Mouse (Mus musculus): ENCODE data around the gene Ptpn1. TPM values are rescaled to one million over a fixed set of nuclear protein-coding genes. Genes with fewer than 3 reads are reported as not detected.

Gene Ptpn1
- polyA plus RNA-seq, 1 experiment from 2014 or later = 102 TPM

DNA sequence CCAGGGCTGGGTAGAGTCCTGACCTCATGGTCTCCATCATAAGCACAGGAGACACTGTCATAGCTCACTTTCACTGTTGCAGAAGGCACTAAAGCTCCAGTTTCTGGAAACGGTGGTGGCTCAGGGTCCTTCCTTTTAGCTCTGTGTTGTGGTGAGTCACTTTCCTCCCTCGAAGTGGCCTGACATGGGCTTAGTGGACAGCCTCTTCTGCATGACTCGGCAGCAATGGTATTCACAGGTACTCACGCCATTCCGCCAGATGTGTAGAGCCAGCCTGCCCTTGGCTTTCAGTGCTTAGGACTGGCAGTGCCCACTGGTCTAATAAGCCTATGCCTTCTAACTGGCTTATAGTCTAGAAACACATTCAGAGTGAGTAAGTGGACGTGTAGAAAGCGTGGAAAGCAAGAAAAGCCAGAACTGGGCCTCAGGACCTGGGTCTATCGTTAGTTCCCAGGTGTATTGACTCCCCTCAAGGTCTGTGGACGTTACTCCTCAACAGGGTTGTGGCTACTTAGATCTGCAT is 32.0 kb downstream of the Ptpn1 start:
- 92% methylated on average over 9 of the region's 9 CpGs for WGBS
- H3K9me3 ChIP-seq = no peaks in the 10 kb centered on the region
- no peaks in the 10 kb centered on the region for H3K27me3 ChIP-seq
- H3K27ac ChIP-seq = no peak overlapping the region
- peaks cover 58% of the 10 kb centered on the region for H3K36me3 ChIP-seq
- H3K4me3 ChIP-seq (replicated peaks) = no peak overlapping the region
- H3K4me1 ChIP-seq (replicated peaks) = peaks cover 22% of the 10 kb centered on the region
- H3K4me2 ChIP-seq (replicated peaks) = no peak overlapping the region
- no peak overlapping the region for H3K9ac ChIP-seq (replicated peaks)
- no peak for ATAC-seq

DNA sequence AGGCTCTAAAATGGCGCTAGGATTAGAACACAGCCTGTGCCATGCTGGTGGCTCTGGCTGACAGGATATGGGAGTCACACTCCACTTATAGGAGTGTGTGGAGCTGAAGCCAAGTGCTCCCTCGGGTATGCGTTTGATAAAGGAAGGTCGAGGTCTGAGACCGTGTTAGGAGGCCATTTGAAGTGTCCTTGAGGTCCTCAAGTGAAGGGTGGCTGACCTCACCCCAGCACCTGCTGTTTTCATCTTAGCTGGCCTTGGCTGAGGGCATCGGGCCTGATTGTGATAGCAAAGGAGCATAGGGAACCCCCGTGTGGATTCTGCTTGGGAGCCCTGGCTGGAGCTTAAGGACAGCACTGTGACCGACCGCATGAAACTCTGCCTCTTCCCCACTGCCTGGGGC is 32.5 kb downstream of the Ptpn1 start:
- no peak overlapping the region for H3K4me2 ChIP-seq (replicated peaks)
- no peaks in the 10 kb centered on the region for H3K27me3 ChIP-seq
- H3K9me3 ChIP-seq = no peaks in the 10 kb centered on the region
- WGBS = 92% methylated on average over 9 of the region's 9 CpGs
- H3K36me3 ChIP-seq = peaks cover 63% of the 10 kb centered on the region
- H3K4me1 ChIP-seq (replicated peaks) = peaks cover 18% of the 10 kb centered on the region
- no peak overlapping the region for H3K27ac ChIP-seq
- no peak for ATAC-seq
- H3K4me3 ChIP-seq (replicated peaks) = no peak overlapping the region
- H3K9ac ChIP-seq (replicated peaks) = no peak overlapping the region

DNA sequence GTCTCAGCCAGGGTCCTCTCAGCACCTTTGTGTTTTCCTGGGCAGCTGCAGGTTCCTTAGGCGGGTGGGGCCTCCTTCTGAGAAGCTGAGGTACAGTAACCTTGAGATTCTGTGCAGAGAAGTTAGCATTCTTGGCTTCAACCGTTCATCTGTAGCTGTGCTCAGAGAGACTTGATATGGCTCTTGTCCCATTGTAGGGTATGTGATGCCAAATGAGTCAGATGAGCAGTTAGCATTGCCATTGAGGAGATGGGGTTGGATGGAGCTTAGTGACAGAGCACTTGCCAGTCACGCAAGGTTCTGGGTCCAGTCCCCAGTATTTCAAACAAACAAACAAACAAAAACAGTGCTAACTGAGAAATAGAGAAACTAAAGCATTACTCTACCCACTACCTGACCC is 34.1 kb downstream of the Ptpn1 start:
- Histone ChIP-seq H3K9ac (replicated peaks) (no peak overlapping the region), H3K4me3 (replicated peaks) (no peak overlapping the region), H3K36me3 (peaks cover 79% of the 10 kb centered on the region), H3K4me1 (replicated peaks) (peaks cover 7% of the 10 kb centered on the region), H3K9me3 (no peaks in the 10 kb centered on the region), H3K4me2 (replicated peaks) (no peak overlapping the region), H3K27ac (no peak overlapping the region), H3K27me3 (no peaks in the 10 kb centered on the region)
- ATAC-seq = no peak
- 95% methylated on average over 3 of the region's 3 CpGs for WGBS

GRCm38 (mm10) chr2:167968504-167968903 is 36.6 kb downstream of the Ptpn1 start:
- H3K27ac ChIP-seq = no peak overlapping the region
- no peak for ATAC-seq
- peaks cover 100% of the 10 kb centered on the region for H3K36me3 ChIP-seq
- no peak overlapping the region for H3K4me3 ChIP-seq (replicated peaks)
- H3K4me1 ChIP-seq (replicated peaks) = no peaks in the 10 kb centered on the region
- H3K9ac ChIP-seq (replicated peaks) = no peak overlapping the region
- no peaks in the 10 kb centered on the region for H3K27me3 ChIP-seq
- WGBS = 96% methylated on average over 7 of the region's 7 CpGs
- no peak overlapping the region for H3K4me2 ChIP-seq (replicated peaks)
- no peaks in the 10 kb centered on the region for H3K9me3 ChIP-seq

DNA sequence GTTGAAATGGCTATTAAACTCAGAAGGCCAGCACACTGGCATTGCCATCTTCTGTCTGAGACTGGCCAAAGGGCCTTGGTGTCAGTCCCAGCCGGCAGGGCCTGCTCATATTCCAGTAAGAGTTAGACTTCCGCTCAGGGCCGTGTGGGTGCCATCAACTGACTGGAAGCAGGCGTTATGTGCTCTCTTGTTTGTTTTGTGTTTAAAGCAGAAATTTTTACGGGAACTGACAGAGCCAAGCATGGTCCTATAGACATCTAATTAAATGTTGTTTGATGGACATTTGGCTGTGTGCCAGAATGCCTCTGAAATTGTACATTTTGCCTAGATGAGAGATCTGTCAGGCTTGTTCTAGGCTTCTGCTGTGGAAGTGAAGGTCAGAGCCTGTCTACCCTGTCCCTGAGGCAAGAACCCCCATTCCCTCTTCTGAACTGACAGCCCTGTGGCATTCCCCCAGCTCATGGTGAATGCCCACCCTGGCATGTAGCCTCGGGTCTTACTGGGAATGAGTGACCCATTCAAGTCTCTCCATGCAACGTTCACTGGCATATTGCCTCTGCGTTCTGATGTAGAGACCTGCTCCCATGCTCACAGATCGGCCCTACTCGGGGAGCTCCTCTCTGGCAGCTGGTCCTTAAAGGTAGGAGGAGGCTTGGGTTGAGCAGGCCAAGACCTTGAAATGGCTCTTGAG is 38.1 kb downstream of the Ptpn1 start:
- Histone ChIP-seq H3K9me3 (no peaks in the 10 kb centered on the region), H3K4me2 (replicated peaks) (no peak overlapping the region), H3K9ac (replicated peaks) (no peak overlapping the region), H3K27me3 (no peaks in the 10 kb centered on the region), H3K27ac (no peak overlapping the region), H3K4me1 (replicated peaks) (no peaks in the 10 kb centered on the region), H3K4me3 (replicated peaks) (no peak overlapping the region), H3K36me3 (peaks cover 100% of the 10 kb centered on the region)
- ATAC-seq = no peak
- 91% methylated on average over 10 of the region's 10 CpGs for WGBS

DNA sequence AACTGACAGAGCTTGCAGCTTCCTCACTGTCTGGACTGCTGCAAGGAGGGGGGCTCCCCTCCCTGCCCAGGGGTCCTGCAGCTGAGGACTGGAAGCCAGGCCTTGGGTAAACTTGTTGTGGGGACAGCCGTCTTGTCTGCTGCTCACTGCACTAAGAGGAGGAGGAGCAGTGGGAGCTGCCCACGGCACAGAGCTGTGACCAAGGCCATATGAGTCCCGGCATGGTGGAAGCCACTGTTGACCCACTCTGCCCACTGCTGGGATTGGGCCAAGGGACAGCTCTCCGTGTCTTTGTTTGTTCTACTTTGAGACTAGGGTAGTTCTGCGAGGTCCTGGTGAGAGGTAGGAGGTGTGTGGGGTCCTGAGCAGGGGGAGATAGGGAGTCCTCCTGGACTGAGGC is 40.3 kb downstream of the Ptpn1 start:
- Histone ChIP-seq H3K36me3 (peaks cover 100% of the 10 kb centered on the region), H3K27me3 (no peaks in the 10 kb centered on the region)
- 80% methylated on average over 5 of the region's 5 CpGs for WGBS

GRCm38 (mm10) chr2:167972809-167973208 is 41.0 kb downstream of the Ptpn1 start:
- no peaks in the 10 kb centered on the region for H3K27me3 ChIP-seq
- ATAC-seq = no peak
- no peak overlapping the region for H3K4me3 ChIP-seq (replicated peaks)
- H3K36me3 ChIP-seq = peaks cover 100% of the 10 kb centered on the region
- 60% methylated on average over 1 of the region's 1 CpGs for WGBS
- no peak overlapping the region for H3K4me2 ChIP-seq (replicated peaks)
- H3K4me1 ChIP-seq (replicated peaks) = no peaks in the 10 kb centered on the region
- H3K9me3 ChIP-seq = no peaks in the 10 kb centered on the region
- H3K9ac ChIP-seq (replicated peaks) = no peak overlapping the region
- no peak overlapping the region for H3K27ac ChIP-seq

More for the DNA sequence above, 40.3 kb downstream of the Ptpn1 start:
- H3K27ac ChIP-seq = no peak overlapping the region
- no peaks in the 10 kb centered on the region for H3K4me1 ChIP-seq (replicated peaks)
- H3K4me3 ChIP-seq (replicated peaks) = no peak overlapping the region
- no peak for ATAC-seq
- H3K4me2 ChIP-seq (replicated peaks) = no peak overlapping the region
- H3K9me3 ChIP-seq = no peaks in the 10 kb centered on the region
- H3K9ac ChIP-seq (replicated peaks) = no peak overlapping the region

- Histone ChIP-seq H3K4me3 (replicated peaks) (no peak overlapping the region), H3K9me3 (no peaks in the 10 kb centered on the region), H3K9ac (replicated peaks) (no peak overlapping the region), H3K4me2 (replicated peaks) (no peak overlapping the region), H3K4me1 (replicated peaks) (no peaks in the 10 kb centered on the region), H3K27me3 (no peaks in the 10 kb centered on the region), H3K36me3 (peaks cover 96% of the 10 kb centered on the region), H3K27ac (no peak overlapping the region)
- 95% methylated on average over 12 of the region's 12 CpGs for WGBS
- ATAC-seq = no peak
Observed at GRCm38 (mm10) chr2:167975746-167976145, 43.9 kb downstream of the Ptpn1 start.

DNA sequence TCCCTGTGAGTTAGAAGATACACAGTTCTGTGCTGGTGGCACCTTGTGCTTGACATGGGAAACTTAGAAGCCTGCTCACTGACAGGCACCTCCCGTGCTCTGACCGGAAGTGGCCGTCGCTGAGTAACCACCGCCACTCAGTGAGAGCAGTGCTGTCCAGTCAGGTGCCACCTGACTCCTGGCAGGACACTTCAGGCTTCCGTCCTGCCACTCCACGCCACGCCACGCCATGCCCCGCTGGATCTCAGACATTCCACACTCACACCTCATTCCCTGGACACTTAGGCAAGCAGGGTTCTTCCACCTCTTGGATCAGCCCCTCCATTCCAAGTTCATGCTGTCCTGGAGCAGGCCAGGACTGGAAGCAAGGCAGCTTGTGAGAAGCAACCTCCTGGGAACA is 46.4 kb downstream of the Ptpn1 start:
- no peak for ATAC-seq
- Histone ChIP-seq H3K9ac (replicated peaks) (no peak overlapping the region), H3K4me2 (replicated peaks) (no peak overlapping the region), H3K4me3 (replicated peaks) (no peak overlapping the region), H3K27ac (no peak overlapping the region), H3K9me3 (no peaks in the 10 kb centered on the region), H3K27me3 (no peaks in the 10 kb centered on the region), H3K36me3 (peaks cover 71% of the 10 kb centered on the region), H3K4me1 (replicated peaks) (no peaks in the 10 kb centered on the region)
- 97% methylated on average over 10 of the region's 10 CpGs for WGBS

DNA sequence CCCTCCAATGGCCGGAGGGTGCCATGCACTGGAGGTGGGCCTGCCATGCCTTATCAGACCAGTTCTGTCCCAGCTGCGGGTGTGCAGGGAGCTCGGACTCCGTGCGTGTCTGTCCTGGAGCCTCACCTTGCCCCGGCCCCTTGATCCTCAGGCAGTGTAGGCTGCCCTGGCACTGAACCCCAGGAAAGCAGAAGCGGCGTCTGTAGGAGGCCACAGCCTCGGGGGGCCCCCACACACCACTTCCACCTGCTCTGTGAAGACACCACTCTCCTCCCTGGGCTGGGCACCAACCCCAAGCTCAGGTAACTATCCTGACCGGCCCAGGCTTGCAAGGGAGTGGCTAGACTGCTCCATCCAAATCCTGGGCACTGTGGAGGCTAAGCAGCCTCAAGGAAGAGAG is 48.5 kb downstream of the Ptpn1 start:
- Histone ChIP-seq H3K9me3 (no peaks in the 10 kb centered on the region), H3K9ac (replicated peaks) (no peak overlapping the region), H3K4me2 (replicated peaks) (no peak overlapping the region), H3K4me3 (replicated peaks) (no peak overlapping the region), H3K27ac (no peak overlapping the region), H3K27me3 (no peaks in the 10 kb centered on the region), H3K36me3 (peaks cover 49% of the 10 kb centered on the region), H3K4me1 (replicated peaks) (no peaks in the 10 kb centered on the region)
- WGBS = 90% methylated on average over 10 of the region's 10 CpGs
- peak; percentile 15; the same call in 1 of the 2 replicates for ATAC-seq

DNA sequence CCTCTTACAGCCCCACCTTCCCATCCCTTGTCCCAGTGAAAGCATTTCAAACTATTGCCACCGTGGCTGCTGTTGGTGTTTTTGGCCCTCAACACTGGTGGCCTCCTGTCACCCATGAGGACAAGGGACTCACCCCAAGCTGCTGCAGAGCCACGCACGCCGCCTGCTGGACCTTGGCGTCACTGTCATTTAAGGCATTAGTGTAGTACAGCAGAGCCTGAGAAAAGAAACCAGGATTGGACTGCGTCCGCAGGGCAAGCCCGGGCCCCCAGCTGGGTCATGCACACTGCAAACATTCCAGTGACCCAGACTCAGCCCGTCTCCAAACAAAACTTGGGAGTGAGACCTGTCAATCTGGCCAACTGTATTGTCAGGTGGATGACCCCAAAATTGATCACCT is 50.8 kb downstream of the Ptpn1 start:
- no peak for ATAC-seq
- Histone ChIP-seq H3K9ac (replicated peaks) (no peak overlapping the region), H3K4me1 (replicated peaks) (no peaks in the 10 kb centered on the region), H3K9me3 (no peaks in the 10 kb centered on the region), H3K27ac (no peak overlapping the region), H3K4me2 (replicated peaks) (no peak overlapping the region), H3K27me3 (no peaks in the 10 kb centered on the region), H3K4me3 (replicated peaks) (no peak overlapping the region), H3K36me3 (peaks cover 27% of the 10 kb centered on the region)
- 57% methylated on average over 9 of the region's 9 CpGs for WGBS

DNA sequence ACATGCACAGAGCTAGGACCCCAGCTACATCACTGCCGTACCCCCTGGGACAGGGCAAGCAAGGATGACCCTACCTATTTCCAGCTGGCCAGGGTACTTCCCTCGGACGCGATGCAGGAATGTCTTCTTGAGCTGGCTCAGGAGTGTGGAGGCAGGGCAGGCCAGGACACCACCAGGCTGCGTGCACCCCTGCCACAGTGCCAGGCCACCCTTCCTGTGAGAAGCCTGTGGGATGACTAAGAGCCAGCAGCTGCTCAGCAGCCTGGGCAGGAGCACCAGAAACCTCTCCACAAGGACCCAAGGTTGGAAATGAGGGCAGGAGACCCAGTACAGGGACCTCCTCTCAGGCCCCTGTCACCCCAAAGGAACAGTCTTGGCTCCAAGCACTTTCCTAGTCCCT is 52.5 kb downstream of the Ptpn1 start:
- no peaks in the 10 kb centered on the region for H3K9me3 ChIP-seq
- WGBS = 84% methylated on average over 5 of the region's 5 CpGs
- H3K4me1 ChIP-seq (replicated peaks) = no peaks in the 10 kb centered on the region
- no peak overlapping the region for H3K9ac ChIP-seq (replicated peaks)
- no peak overlapping the region for H3K4me2 ChIP-seq (replicated peaks)
- no peak overlapping the region for H3K4me3 ChIP-seq (replicated peaks)
- H3K36me3 ChIP-seq = peaks cover 10% of the 10 kb centered on the region
- no peak overlapping the region for H3K27ac ChIP-seq
- ATAC-seq = no peak
- no peaks in the 10 kb centered on the region for H3K27me3 ChIP-seq

- Histone ChIP-seq H3K4me3 (replicated peaks) (no peak overlapping the region), H3K27me3 (no peaks in the 10 kb centered on the region), H3K9me3 (no peaks in the 10 kb centered on the region), H3K4me1 (replicated peaks) (no peaks in the 10 kb centered on the region), H3K27ac (no peak overlapping the region), H3K9ac (replicated peaks) (no peak overlapping the region), H3K36me3 (peaks cover 4% of the 10 kb centered on the region; the same call in 1 of the 2 replicates), H3K4me2 (replicated peaks) (no peak overlapping the region)
- 38% methylated on average over 3 of the region's 3 CpGs for WGBS
- no peak for ATAC-seq
Observed at GRCm38 (mm10) chr2:167984946-167985345, 53.1 kb downstream of the Ptpn1 start.
